Mouse (Mus musculus) adrenal gland (tissue): ENCODE data around the gene Rhox4c.
"Not testable (repeated sequence)": the region's sequence is repeated elsewhere in the genome, so short reads cannot be mapped to it uniquely, and the experiment has no call there.

ENCODE experiments used
- intact Hi-C: fragments of 180-260 bp; cut with DNase I; formaldehyde crosslinking; loops from one replicate; pipeline ENCODE4 v1.15.1; 2025
- long read RNA-seq, 2 experiments: library from polyadenylated mRNA; unstranded; transcript quantifications; one replicate each; pipeline ENCODE4 v2.0.0; 2020; ENCODE audit warnings: borderline replicate concordance in 1 of 2; ENCODE audit not compliant: insufficient replicate concordance in 1 of 2

Gene Rhox4c
- long read RNA-seq, experiment 1: 0 reads
- long read RNA-seq, experiment 2: 0 reads

DNA sequence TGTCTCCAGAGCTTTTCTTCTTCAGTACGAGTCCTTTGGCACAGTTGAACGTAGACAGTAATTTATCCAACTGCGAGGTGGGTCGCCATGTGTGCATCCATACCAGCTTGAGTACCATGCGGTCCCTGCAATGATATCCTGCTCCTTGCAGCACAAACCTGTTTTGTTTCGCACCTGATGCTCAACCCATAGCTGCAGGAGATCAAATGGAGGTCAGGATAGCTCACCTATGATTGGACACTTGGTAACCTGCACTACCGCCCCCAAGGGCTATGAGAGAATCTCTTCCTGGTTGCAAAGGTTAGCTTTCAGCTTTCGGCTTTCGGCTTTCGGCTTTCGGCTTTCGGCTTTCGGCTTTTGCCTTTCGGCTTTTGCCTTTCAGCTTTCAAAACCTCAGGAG lies at the start of gene Rhox4c:
Gene Rhox4c, plus strand, starts transcription at position 301 of the 400 bp plus-strand sequence.
- intact Hi-C loops: not testable (repeated sequence)

DNA sequence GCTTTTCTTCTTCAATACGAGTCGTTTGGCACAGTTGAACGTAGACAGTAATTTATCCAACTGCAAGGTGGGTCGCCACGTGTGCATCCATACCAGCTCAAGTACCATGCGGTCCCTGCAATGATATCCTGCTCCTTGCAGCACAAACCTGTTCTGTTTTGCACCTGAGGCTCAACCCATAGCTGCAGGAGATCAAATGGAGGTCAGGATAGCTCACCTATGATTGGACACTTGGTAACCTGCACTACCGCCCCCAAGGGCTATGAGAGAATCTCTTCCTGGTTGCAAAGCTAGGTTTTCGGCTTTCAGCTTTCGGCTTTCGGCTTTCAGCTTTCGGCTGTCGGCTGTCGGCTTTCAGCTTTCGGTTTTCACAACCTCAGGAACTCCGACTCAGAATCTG lies 47.9 kb upstream of the Rhox4c start, which contains the start of gene Rhox4b:
Gene Rhox4b, plus strand, starts transcription at position 301 of the 400 bp plus-strand sequence.
- intact Hi-C loops: not testable (repeated sequence)

GRCm38 (mm10) chrX:37453380-37453779 lies 26.8 kb upstream of the Rhox4c start, which contains the start of gene Rhox2c:
Gene Rhox2c (plus strand): TSS chrX:37453680.
- intact Hi-C loops: not testable (repeated sequence)

- intact Hi-C loops: not testable (repeated sequence)
Measured at GRCm38 (mm10) chrX:37458285-37458684, 21.9 kb upstream of the Rhox4c start, which contains the start of gene Rhox3c. Gene Rhox3c (plus strand): TSS chrX:37458585.

DNA sequence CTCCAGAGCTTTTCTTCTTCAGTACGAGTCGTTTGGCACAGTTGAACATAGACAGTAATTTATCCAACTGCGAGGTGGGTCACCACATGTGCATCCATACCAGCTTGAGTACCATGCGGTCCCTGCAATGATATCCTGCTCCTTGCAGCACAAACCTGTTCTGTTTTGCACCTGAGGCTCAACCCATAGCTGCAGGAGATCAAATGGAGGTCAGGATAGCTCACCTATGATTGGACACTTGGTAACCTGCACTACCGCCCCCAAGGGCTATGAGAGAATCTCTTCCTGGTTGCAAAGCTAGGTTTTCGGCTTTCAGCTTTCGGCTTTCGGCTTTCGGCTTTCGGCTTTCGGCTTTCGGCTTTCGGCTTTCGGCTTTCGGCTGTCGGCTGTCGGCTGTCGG lies 33.9 kb downstream of the Rhox4c start, which contains the start of gene Rhox4d:
Gene Rhox4d, plus strand, starts transcription at position 301 of the 400 bp plus-strand sequence.
- intact Hi-C loops: not testable (repeated sequence)

- intact Hi-C loops: not testable (repeated sequence)
Measured at GRCm38 (mm10) chrX:37530152-37530551, 50.0 kb downstream of the Rhox4c start, which contains the start of gene Rhox2e. Gene Rhox2e (plus strand): TSS chrX:37530452.
